Mouse (Mus musculus) CH12.LX (cell line): Measurements from ENCODE around the gene Ano5. TPM values are rescaled to one million over a fixed set of nuclear protein-coding genes. Genes with fewer than 3 reads are reported as not detected.

Source experiments
- DNase-seq: peaks from one replicate; pipeline ENCODE4 v3.0.0-alpha.2; 2013; ENCODE audit errors: extremely low read depth
- H3K27ac ChIP-seq: 2 replicates; pipeline ENCODE4 v1.5.1; 2012; ENCODE audit warnings: low read depth, mild to moderate bottlenecking, control low read depth, moderate library complexity; ENCODE audit not compliant: insufficient read depth
- H3K27me3 ChIP-seq: replicated peaks from 2 replicates; pipeline ENCODE3; 2012; ENCODE audit warnings: inconsistent platforms
- H3K36me3 ChIP-seq, 2 experiments: replicated peaks in 1 of 2; 2 replicates each; pipeline versions ENCODE3 to v1.6.1; 2012; ENCODE audit warnings: inconsistent platforms in 1 of 2, low read length in 1 of 2, mild to moderate bottlenecking in 1 of 2, mixed read lengths in 1 of 2, moderate library complexity in 1 of 2; ENCODE audit not compliant: control insufficient read depth in 1 of 2, insufficient read depth in 1 of 2
- H3K4me1 ChIP-seq, 2 experiments: 2 replicates each; pipeline ENCODE4 v1.6.1; 2012; ENCODE audit warnings: inconsistent platforms in 1 of 2, moderate library complexity in 1 of 2; ENCODE audit not compliant: insufficient read depth in 2 of 2, control insufficient read depth in 1 of 2
- H3K4me2 ChIP-seq: 2 replicates; pipeline ENCODE4 v1.6.1; 2012; ENCODE audit warnings: low read depth, mild to moderate bottlenecking, control low read depth; ENCODE audit not compliant: poor library complexity, insufficient read depth, severe bottlenecking
- H3K4me3 ChIP-seq, 3 experiments: fragments of 150-350 bp in 1 of 3; sonication (generic) in 1 of 3; replicated peaks in 1 of 3; 2 replicates each; pipeline versions ENCODE3 to v1.5.1; 2011 to 2012; ENCODE audit warnings: low read depth in 2 of 3, low read length in 2 of 3, mild to moderate bottlenecking in 2 of 3, moderate library complexity in 2 of 3, control low read depth in 1 of 3, improper control_type of control experiment in 1 of 3, inconsistent platforms in 1 of 3, mixed read lengths in 1 of 3; ENCODE audit not compliant: poor library complexity in 1 of 3
- H3K79me2 ChIP-seq: replicated peaks from 2 replicates; pipeline ENCODE4 v1.6.1; 2012; ENCODE audit warnings: mild to moderate bottlenecking, moderate library complexity; ENCODE audit not compliant: control insufficient read depth, poor library complexity, insufficient read depth, severe bottlenecking; ENCODE audit errors: extremely low read depth
- H3K9ac ChIP-seq: 2 replicates; pipeline ENCODE4 v1.6.1; 2012; ENCODE audit warnings: low read depth, mild to moderate bottlenecking, control low read depth, moderate library complexity; ENCODE audit not compliant: insufficient read depth
- H3K9me3 ChIP-seq: replicated peaks from 2 replicates; pipeline ENCODE3; 2012; ENCODE audit warnings: low read length, inconsistent platforms, mixed read lengths
- E2F4 ChIP-seq: IDR thresholded peaks from 2 replicates; pipeline ENCODE4 v1.6.1; 2011; ENCODE audit warnings: low read depth, low read length, improper control_type of control experiment; ENCODE audit not compliant: insufficient replicate concordance
- ELF1 ChIP-seq: IDR thresholded peaks from 2 replicates; pipeline ENCODE4 v1.6.1; 2014; ENCODE audit warnings: low read depth, mild to moderate bottlenecking, inconsistent platforms, low read length, improper control_type of control experiment
- GABPA ChIP-seq: IDR thresholded peaks from 2 replicates; pipeline ENCODE4 v1.6.1; 2012; ENCODE audit warnings: low read depth, low read length, improper control_type of control experiment, inconsistent platforms; ENCODE audit not compliant: insufficient replicate concordance
- JUN ChIP-seq: IDR thresholded peaks from 2 replicates; pipeline ENCODE4 v1.6.1; 2011; ENCODE audit warnings: low read depth, mild to moderate bottlenecking, low read length, improper control_type of control experiment, moderate library complexity; ENCODE audit not compliant: insufficient read depth
- MAX ChIP-seq: IDR thresholded peaks from 2 replicates; pipeline ENCODE4 v1.6.1; 2011; ENCODE audit warnings: low read length, improper control_type of control experiment
- MEF2A ChIP-seq: IDR thresholded peaks from 2 replicates; pipeline ENCODE4 v1.6.1; 2014; ENCODE audit warnings: low read depth, mild to moderate bottlenecking, inconsistent platforms, low read length, improper control_type of control experiment, borderline replicate concordance
- MXI1 ChIP-seq: IDR thresholded peaks from 2 replicates; pipeline ENCODE4 v1.6.1; 2011; ENCODE audit warnings: mild to moderate bottlenecking, low read depth, low read length, improper control_type of control experiment
- NELFE ChIP-seq: IDR thresholded peaks from 2 replicates; pipeline ENCODE4 v1.6.1; 2011; ENCODE audit warnings: low read depth, low read length, improper control_type of control experiment
- PAX5 ChIP-seq: IDR thresholded peaks from 2 replicates; pipeline ENCODE4 v1.6.1; 2012; ENCODE audit warnings: low read length, inconsistent platforms, mixed read lengths
- POLR2AphosphoS2 ChIP-seq: IDR thresholded peaks from 2 replicates; pipeline ENCODE4 v1.6.1; 2011; ENCODE audit warnings: low read depth, low read length, improper control_type of control experiment
- RCOR1 ChIP-seq: conservative IDR thresholded peaks from 2 replicates; pipeline ENCODE4 v1.6.1; 2012; ENCODE audit warnings: low read depth, mild to moderate bottlenecking, inconsistent platforms, low read length, improper control_type of control experiment
- SMC3 ChIP-seq: IDR thresholded peaks from 2 replicates; pipeline ENCODE4 v1.6.1; 2011; ENCODE audit warnings: low read depth, low read length, improper control_type of control experiment
- TCF12 ChIP-seq: IDR thresholded peaks from 2 replicates; pipeline ENCODE4 v1.6.1; 2014; ENCODE audit warnings: low read depth, mild to moderate bottlenecking, inconsistent platforms, low read length, improper control_type of control experiment
- UBTF ChIP-seq: IDR thresholded peaks from 2 replicates; pipeline ENCODE4 v1.6.1; 2012; ENCODE audit warnings: low read depth, mild to moderate bottlenecking, inconsistent platforms, low read length, improper control_type of control experiment, moderate library complexity
- ZC3H11A ChIP-seq: IDR thresholded peaks from 2 replicates; pipeline ENCODE4 v1.6.1; 2012; ENCODE audit warnings: low read depth, mild to moderate bottlenecking, inconsistent platforms, low read length, improper control_type of control experiment
- ZMIZ1 ChIP-seq: IDR thresholded peaks from 2 replicates; pipeline ENCODE4 v1.6.1; 2012; ENCODE audit warnings: low read depth, mild to moderate bottlenecking, inconsistent platforms, low read length, improper control_type of control experiment
- ZNF384 ChIP-seq: IDR thresholded peaks from 2 replicates; pipeline ENCODE4 v1.6.1; 2012; ENCODE audit warnings: low read depth, low read length, improper control_type of control experiment, inconsistent platforms
- dilution Hi-C: fragments of 300-500 bp; cut with MboI; formaldehyde crosslinking; loops from 2 replicates; pipeline ENCODE4 v1.14.3; 2020; ENCODE audit warnings: low sequenced_read_pairs; ENCODE audit not compliant: extremely low pct_unique_long_range_greater_than_20kb, extremely low pct_ligation_motif_present
- in situ Hi-C: fragments of 300-500 bp; cut with MboI; formaldehyde crosslinking; loops from 3 replicates; pipeline ENCODE4 v1.14.3; 2019; ENCODE audit warnings: low sequenced_read_pairs, low pct_ligation_motif_present, low pct_unique_long_range_greater_than_20kb, mixed read lengths
- polyA plus RNA-seq: library from polyadenylated mRNA; unstranded; fragments of >175 nt; gene quantifications from 2 replicates; pipeline ENCODE4 v1.2.1, GENCODE M21; 2012; ENCODE audit warnings: low read depth; ENCODE audit not compliant: insufficient read length
- total RNA-seq, 2 experiments: library from RNA; depleted of rRNA; stranded (reverse); fragments of 300-350 nt in 1 of 2; fragments of >200 nt in 1 of 2; gene quantifications; 2 replicates each; pipeline ENCODE4 v1.2.3; 2012 to 2014

The Ano5 gene
- total and polyA plus RNA-seq, 3 experiments: not detected

GRCm38 (mm10) chr7:51503940-51504339 lies 6.9 kb upstream of the Ano5 start:
- no peak overlapping the region for H3K4me2 ChIP-seq

GRCm38 (mm10) chr7:51510147-51510546 lies 682 bp upstream of the Ano5 start:
- H3K79me2 ChIP-seq: no peaks in the 10 kb centered on the region
- TF ChIP-seq JUN (no peak), ZNF384 (no peak), TCF12 (no peak), MEF2A (no peak), RCOR1 (no peak), E2F4 (no peak), GABPA (no peak), NELFE (no peak), MXI1 (no peak), ELF1 (no peak), UBTF (no peak), ZMIZ1 (no peak), PAX5 (no peak), ZC3H11A (no peak), POLR2AphosphoS2 (no peak)
- in situ Hi-C loops: no loop called here
- peaks cover 46% of the 10 kb centered on the region for H3K9me3 ChIP-seq
- H3K27ac ChIP-seq: no peak overlapping the region
- DNase-seq: no peak
- no peak overlapping the region for H3K9ac ChIP-seq
- H3K4me3 ChIP-seq: no peak overlapping the region
- H3K27me3 ChIP-seq: no peaks in the 10 kb centered on the region
- no peak overlapping the region for H3K4me2 ChIP-seq
- H3K36me3 ChIP-seq: no peaks in the 10 kb centered on the region
- H3K4me1 ChIP-seq: no peaks in the 10 kb centered on the region
- dilution Hi-C loops: no loop called here

More at GRCm38 (mm10) chr7:51503940-51504339, 6.9 kb upstream of the Ano5 start:
- Histone ChIP-seq H3K36me3 (no peaks in the 10 kb centered on the region), H3K9me3 (peaks cover 18% of the 10 kb centered on the region), H3K27ac (no peak overlapping the region), H3K9ac (no peak overlapping the region), H3K4me1 (no peaks in the 10 kb centered on the region), H3K4me3 (no peak overlapping the region), H3K27me3 (no peaks in the 10 kb centered on the region), H3K79me2 (no peaks in the 10 kb centered on the region)
- in situ Hi-C loops: no loop called here
- no peak for DNase-seq
- TF ChIP-seq MAX: no peak
- no peak for TF ChIP-seq SMC3
- dilution Hi-C loops: no loop called here
